Mouse (Mus musculus): ENCODE results near the gene Pex1. TPM values are rescaled to one million over a fixed set of nuclear protein-coding genes. Genes with fewer than 3 reads are reported as not detected.
"Not testable (repeated sequence)": the region's sequence is repeated elsewhere in the genome, so short reads cannot be mapped to it uniquely, and the experiment has no call there.

The Pex1 gene
- polyA plus RNA-seq, 1 experiment, result 17.3 TPM

DNA sequence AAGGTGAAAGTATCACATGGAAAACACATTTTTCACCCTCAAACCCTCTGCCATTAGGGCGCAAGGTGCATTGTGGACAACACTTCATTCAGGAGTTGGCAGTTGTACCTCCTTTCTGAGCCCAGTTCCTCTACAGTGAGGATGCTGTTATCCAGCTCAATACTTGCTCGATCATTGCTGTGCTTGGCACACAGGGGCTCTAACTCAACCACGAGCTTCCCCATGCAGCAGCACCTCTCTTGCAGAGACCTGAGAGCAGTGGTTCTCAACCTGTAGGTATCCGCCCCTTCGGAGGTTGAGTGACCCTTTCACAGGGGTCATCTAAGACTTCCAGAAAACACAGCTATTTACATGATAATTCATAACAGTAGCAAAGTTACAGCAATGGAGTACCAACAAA, 55.8 kb downstream of the Pex1 start:
- H3K4me3 ChIP-seq (ENCODE audit: insufficient read depth, low read depth, low read length), result no peak overlapping the region
- H3K27ac ChIP-seq (replicated peaks; ENCODE audit: low read depth, low read length), result no peak overlapping the region
- H3K4me1 ChIP-seq (ENCODE audit: control insufficient read depth, insufficient read depth, insufficient read length, low read length), result no peaks in the 10 kb centered on the region

- not testable (repeated sequence) for H3K27ac ChIP-seq (replicated peaks; ENCODE audit: low read depth, low read length); H3K4me1 ChIP-seq (ENCODE audit: control insufficient read depth, insufficient read depth, insufficient read length, low read length); H3K4me3 ChIP-seq (ENCODE audit: insufficient read depth, low read depth, low read length)
These were observed 57.2 kb downstream of the Pex1 start for GRCm38 (mm10) chr5:3652903-3653575.

GRCm38 (mm10) chr5:3653801-3654200, 57.9 kb downstream of the Pex1 start:
- no peak overlapping the region for H3K27ac ChIP-seq (replicated peaks; ENCODE audit: low read depth, low read length)
- H3K4me3 ChIP-seq (ENCODE audit: insufficient read depth, low read depth, low read length), result no peak overlapping the region
- no peaks in the 10 kb centered on the region for H3K4me1 ChIP-seq (ENCODE audit: control insufficient read depth, insufficient read depth, insufficient read length, low read length)

- Histone ChIP-seq H3K4me3 (ENCODE audit: insufficient read depth, low read depth, low read length) (no peak within 1 kb of the TSS), H3K27ac (replicated peaks; ENCODE audit: low read depth, low read length) (no peak within 1 kb of the TSS), H3K4me1 (ENCODE audit: control insufficient read depth, insufficient read depth, insufficient read length, low read length) (no peaks in the 10 kb centered on the region)
These were observed 61.2 kb downstream of the Pex1 start, which contains the start of gene Gatad1 for GRCm38 (mm10) chr5:3657085-3657484. Gene Gatad1 (minus strand): TSS chr5:3657185.

GRCm38 (mm10) chr5:3665225-3665624, 69.4 kb downstream of the Pex1 start:
- H3K27ac ChIP-seq (replicated peaks; ENCODE audit: low read depth, low read length), result no peak overlapping the region
- H3K4me3 ChIP-seq (ENCODE audit: insufficient read depth, low read depth, low read length), result no peak overlapping the region
- H3K4me1 ChIP-seq (ENCODE audit: control insufficient read depth, insufficient read depth, insufficient read length, low read length), result no peaks in the 10 kb centered on the region

DNA sequence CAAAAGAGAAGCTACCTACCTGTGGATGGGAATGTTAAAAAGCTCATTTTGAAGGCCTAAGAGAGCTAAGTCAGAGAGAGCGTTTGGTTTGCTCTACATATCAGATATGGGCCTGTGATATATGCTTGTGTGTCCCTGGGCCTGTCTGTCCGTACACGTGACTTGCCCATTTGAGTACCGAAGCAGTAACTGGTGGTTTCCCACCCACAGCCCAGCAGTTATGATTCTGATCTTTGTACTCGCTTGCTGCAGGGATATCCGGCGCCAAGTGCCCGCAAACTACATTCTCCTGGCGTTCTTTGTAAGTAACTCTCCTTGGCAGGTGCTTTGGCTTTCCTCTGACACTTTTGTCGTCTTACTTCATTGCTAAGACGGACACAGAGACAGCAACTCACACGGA, 70.7 kb downstream of the Pex1 start:
- H3K4me3 ChIP-seq (ENCODE audit: insufficient read depth, low read depth, low read length), result no peak overlapping the region
- H3K27ac ChIP-seq (replicated peaks; ENCODE audit: low read depth, low read length), result no peak overlapping the region
- H3K4me1 ChIP-seq (ENCODE audit: control insufficient read depth, insufficient read depth, insufficient read length, low read length), result no peaks in the 10 kb centered on the region

GRCm38 (mm10) chr5:3669938-3670554, 74.2 kb downstream of the Pex1 start:
- H3K4me1 ChIP-seq (ENCODE audit: control insufficient read depth, insufficient read depth, insufficient read length, low read length), result no peaks in the 10 kb centered on the region
- H3K27ac ChIP-seq (replicated peaks; ENCODE audit: low read depth, low read length), result no peak overlapping the region
- H3K4me3 ChIP-seq (ENCODE audit: insufficient read depth, low read depth, low read length), result no peak overlapping the region

Other genes starting within 250 kb of the Pex1 start
- gene Fam133b, start 52.2 kb upstream of the Pex1 start, polyA plus RNA-seq (2012; ENCODE audit: insufficient read depth, insufficient read length, missing spikeins), result 9.1 and 16.1 TPM in 2 replicates
- gene 1700109H08Rik, start 24.5 kb upstream of the Pex1 start, polyA plus RNA-seq (2012; ENCODE audit: insufficient read depth, insufficient read length, missing spikeins), result 1.9 TPM in 1 of 2 replicates, not detected in the other
- gene Rbm48, start 519 bp downstream of the Pex1 start, polyA plus RNA-seq (2012; ENCODE audit: insufficient read depth, insufficient read length, missing spikeins), result 3.9 and 4.3 TPM in 2 replicates
- not detected in 2 replicates for gene Tmbim7, start 55.1 kb downstream of the Pex1 start, polyA plus RNA-seq (2012; ENCODE audit: insufficient read depth, insufficient read length, missing spikeins)
- gene Gatad1, start 61.1 kb downstream of the Pex1 start, polyA plus RNA-seq (2012; ENCODE audit: insufficient read depth, insufficient read length, missing spikeins), result 141 and 230 TPM in 2 replicates
- 12.6 TPM in 2 replicates for gene Ankib1, start 206.9 kb downstream of the Pex1 start, polyA plus RNA-seq (2012; ENCODE audit: insufficient read depth, insufficient read length, missing spikeins)
- gene Krit1, start 207.1 kb downstream of the Pex1 start, polyA plus RNA-seq (2012; ENCODE audit: insufficient read depth, insufficient read length, missing spikeins), result 14.9 and 21.5 TPM in 2 replicates
- not detected in 2 replicates for gene Lrrd1, start 249.1 kb downstream of the Pex1 start, polyA plus RNA-seq (2012; ENCODE audit: insufficient read depth, insufficient read length, missing spikeins)